Mouse (Mus musculus): ENCODE results near the gene Grin3b.

- TF ChIP-seq CTCF (IDR thresholded peaks at IDR 0.05; ENCODE audit: low read depth, low read length): peak; percentile 100
- TF ChIP-seq GATA2 (IDR thresholded peaks at IDR 0.05; ENCODE audit: borderline replicate concordance, low read depth, low read length): no peak
- no peak for TF ChIP-seq GATA1 (IDR thresholded peaks at IDR 0.05; ENCODE audit: borderline replicate concordance, low read length)
- no peak for TF ChIP-seq POLR2AphosphoS5 (IDR thresholded peaks at IDR 0.05; ENCODE audit: insufficient replicate concordance, low read depth, low read length)
Measured at GRCm38 (mm10) chr10:79924998-79925784, 45.3 kb upstream of the Grin3b start.
